Mouse (Mus musculus) embryonic facial prominence, embryonic 11.5 days (tissue): ENCODE data around the gene Cdcp2. TPM values are rescaled to one million over a fixed set of nuclear protein-coding genes. Genes with fewer than 3 reads are reported as not detected.
A peak's percentile ranks its signal among the peaks of the same experiment; 100 is the strongest.

Experiments
- ATAC-seq: fragments of 200-750 bp; cut with Nextera tagmentation; replicated peaks from 2 replicates; pipeline ENCODE4 v1.8.0; 2017; ENCODE audit warnings: low read depth; ENCODE audit not compliant: insufficient number of reproducible peaks, low FRiP score, low TSS enrichment
- DNase-seq: peaks from one replicate; pipeline ENCODE4 v3.0.0-alpha.2; 2015; ENCODE audit warnings: low spot score
- H3K27ac ChIP-seq: fragments of 300-500 bp; sonication (generic); replicated peaks from 2 replicates; pipeline ENCODE4 v1.5.1; 2014; ENCODE audit warnings: mild to moderate bottlenecking, low read depth, low read length, control low read depth
- H3K27me3 ChIP-seq: fragments of 300-500 bp; sonication (generic); 2 replicates; pipeline ENCODE4 v1.6.1; 2014; ENCODE audit warnings: mild to moderate bottlenecking, low read length, moderate library complexity, mixed read lengths; ENCODE audit not compliant: control insufficient read depth, insufficient read depth
- H3K36me3 ChIP-seq: fragments of 300-500 bp; sonication (generic); replicated peaks from 2 replicates; pipeline ENCODE4 v1.6.1; 2014; ENCODE audit warnings: low read depth, mild to moderate bottlenecking, low read length, moderate library complexity, mixed read lengths; ENCODE audit not compliant: control insufficient read depth, insufficient read depth
- H3K4me1 ChIP-seq: fragments of 300-500 bp; sonication (generic); 2 replicates; pipeline ENCODE4 v1.6.1; 2014; ENCODE audit warnings: low read length, mixed read lengths; ENCODE audit not compliant: control insufficient read depth, insufficient read depth
- H3K4me2 ChIP-seq: fragments of 300-500 bp; sonication (generic); 2 replicates; pipeline ENCODE4 v1.6.1; 2014; ENCODE audit warnings: low read depth, mild to moderate bottlenecking, control low read depth, low read length, moderate library complexity
- H3K4me3 ChIP-seq: fragments of 300-500 bp; sonication (generic); 2 replicates; pipeline ENCODE4 v1.5.1; 2014; ENCODE audit warnings: low read depth, low read length, control low read depth
- H3K9ac ChIP-seq: fragments of 300-500 bp; sonication (generic); replicated peaks from 2 replicates; pipeline ENCODE4 v1.6.1; 2014; ENCODE audit warnings: mild to moderate bottlenecking, control low read depth, low read length
- H3K9me3 ChIP-seq: fragments of 300-500 bp; sonication (generic); replicated peaks from 2 replicates; pipeline ENCODE4 v1.6.1; 2016; ENCODE audit warnings: mild to moderate bottlenecking, low read length, inconsistent platforms, mixed read lengths; ENCODE audit not compliant: control insufficient read depth
- WGBS: fragments of 180-500 bp; shearing (Covaris S2); extraction: QIAGEN DNeasy Blood & Tissue Kit; methylation state at CpG from one replicate; pipeline ENCODE4 v1.1.7; 2014; 5-methylcytosine and 5-hydroxymethylcytosine counted together
- polyA plus RNA-seq: library from polyadenylated mRNA; unstranded; fragments of >200 nt; fragmentation: Nextera tagmentation; extraction: Ambion mirVana; gene quantifications from 2 replicates; pipeline ENCODE4 v1.2.1, GENCODE M21; 2014

Gene Cdcp2
- polyA plus RNA-seq, 1 experiment from 2014 or later: not detected

DNA sequence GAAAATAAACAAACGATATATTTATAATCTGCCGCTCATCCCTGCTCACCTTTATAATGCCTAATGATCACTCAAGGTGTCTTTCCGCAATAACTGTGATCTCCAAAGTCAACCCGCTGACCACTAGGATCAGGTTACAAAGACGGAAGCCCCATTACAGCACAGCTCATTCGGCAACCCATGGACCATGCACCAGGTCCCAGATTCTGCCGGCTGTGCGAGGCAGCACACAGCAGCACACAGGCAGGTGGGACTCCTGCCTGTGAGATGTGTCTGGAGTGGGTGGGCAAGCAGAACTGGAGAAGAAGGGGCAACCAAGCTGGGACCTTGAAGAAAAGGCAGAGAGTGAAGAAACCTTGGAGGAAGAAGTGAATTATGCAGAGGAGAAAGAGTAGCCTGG, 17.6 kb downstream of the Cdcp2 start:
- Histone ChIP-seq H3K9me3 (no peaks in the 10 kb centered on the region), H3K4me3 (no peak overlapping the region), H3K27me3 (no peaks in the 10 kb centered on the region), H3K9ac (no peak overlapping the region), H3K27ac (no peak overlapping the region), H3K4me2 (no peak overlapping the region), H3K4me1 (no peaks in the 10 kb centered on the region; the same call in 1 of the 2 replicates), H3K36me3 (no peaks in the 10 kb centered on the region)
- ATAC-seq (no peak), DNase-seq (no peak)
- 46% methylated on average over 8 of the region's 8 CpGs for WGBS

DNA sequence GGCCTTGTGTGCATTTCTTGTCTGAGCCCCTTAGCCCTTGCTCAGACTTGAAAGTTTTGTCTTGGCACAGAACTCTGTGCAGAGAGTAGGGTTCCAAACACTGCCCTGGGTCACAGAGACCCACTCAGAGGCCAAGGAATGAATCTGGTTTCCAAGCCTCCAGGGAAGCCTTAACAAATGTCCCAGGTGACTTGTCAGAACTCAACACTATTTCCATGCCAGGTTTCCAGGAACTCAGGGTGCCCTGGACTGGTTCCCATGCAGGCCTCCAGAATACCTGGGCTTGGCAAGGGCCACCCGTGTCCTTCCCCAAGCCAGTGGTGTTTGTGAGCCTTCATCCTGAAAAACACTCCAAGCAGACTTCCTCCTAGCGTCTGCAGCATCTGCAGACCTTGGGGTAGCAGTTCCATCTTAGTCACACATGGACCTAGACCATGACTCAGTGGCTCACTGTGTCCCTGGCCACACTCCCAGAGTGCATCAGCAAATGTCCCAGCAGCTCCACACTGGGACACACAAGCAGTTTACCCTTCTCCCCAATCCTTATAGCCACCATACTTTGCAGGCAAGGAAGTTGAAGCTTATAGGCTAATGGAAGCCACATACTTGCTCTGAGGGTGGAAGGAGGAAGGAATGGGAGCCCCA, 21.2 kb downstream of the Cdcp2 start:
- no peak for ATAC-seq
- Histone ChIP-seq H3K4me1 (no peaks in the 10 kb centered on the region; the same call in 1 of the 2 replicates), H3K27me3 (no peaks in the 10 kb centered on the region), H3K9ac (no peak overlapping the region), H3K4me3 (no peak overlapping the region), H3K9me3 (no peaks in the 10 kb centered on the region), H3K4me2 (no peak overlapping the region), H3K27ac (no peak overlapping the region), H3K36me3 (no peaks in the 10 kb centered on the region)
- 86% methylated on average over 2 of the region's 2 CpGs for WGBS
- no peak for DNase-seq

DNA sequence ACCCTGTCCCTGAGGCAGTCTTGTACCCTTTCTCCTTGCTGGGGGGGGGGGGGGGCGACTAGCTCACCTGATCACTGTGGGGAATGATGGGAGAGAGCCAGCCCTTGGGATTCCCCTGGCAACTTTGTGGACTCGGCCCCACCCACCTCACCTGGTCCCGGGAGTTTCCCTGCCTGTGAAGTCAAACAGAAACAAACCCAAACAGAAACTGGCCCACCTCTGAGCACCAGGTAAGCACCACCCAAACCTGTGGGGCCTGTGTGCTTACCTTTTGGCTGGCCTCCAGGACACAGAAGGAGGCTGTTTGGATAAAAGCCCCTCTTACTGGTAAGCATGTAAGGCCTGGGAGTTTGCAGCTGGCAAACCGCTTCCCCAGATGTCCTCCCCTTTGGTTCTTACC, 22.4 kb downstream of the Cdcp2 start:
- Histone ChIP-seq H3K4me3 (no peak overlapping the region), H3K4me1 (no peaks in the 10 kb centered on the region; the same call in 1 of the 2 replicates), H3K27ac (no peak overlapping the region), H3K9ac (no peak overlapping the region), H3K4me2 (no peak overlapping the region), H3K36me3 (no peaks in the 10 kb centered on the region), H3K27me3 (no peaks in the 10 kb centered on the region), H3K9me3 (no peaks in the 10 kb centered on the region)
- 51% methylated on average over 4 of the region's 4 CpGs for WGBS
- ATAC-seq (no peak), DNase-seq (no peak)

DNA sequence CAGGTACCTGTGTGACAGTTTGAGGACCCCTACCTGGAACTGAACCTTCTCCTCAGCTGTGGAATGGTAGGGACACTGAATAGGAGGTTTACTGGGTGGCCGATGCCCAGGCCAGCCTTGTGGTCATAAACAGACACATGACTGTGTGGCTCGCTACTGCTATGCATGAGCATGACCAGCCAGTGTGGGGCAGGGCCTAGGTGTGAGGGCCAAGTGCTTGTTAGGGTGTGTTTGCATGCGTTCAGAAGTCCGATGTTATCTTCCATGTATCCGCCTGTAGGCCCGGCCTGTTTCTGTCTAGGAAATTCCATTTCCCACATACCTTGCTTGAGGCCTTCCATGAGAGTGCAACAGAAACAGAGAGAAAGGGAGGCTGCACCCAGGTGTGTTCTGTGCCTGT, 24.0 kb downstream of the Cdcp2 start:
- H3K4me2 ChIP-seq: no peak overlapping the region
- no peak for ATAC-seq
- H3K9ac ChIP-seq: no peak overlapping the region
- no peak overlapping the region for H3K27ac ChIP-seq
- no peaks in the 10 kb centered on the region for H3K27me3 ChIP-seq
- no peak for DNase-seq
- WGBS: 89% methylated on average over 6 of the region's 6 CpGs
- no peaks in the 10 kb centered on the region for H3K9me3 ChIP-seq
- no peaks in the 10 kb centered on the region for H3K4me1 ChIP-seq
- H3K4me3 ChIP-seq: no peak overlapping the region
- no peaks in the 10 kb centered on the region for H3K36me3 ChIP-seq

DNA sequence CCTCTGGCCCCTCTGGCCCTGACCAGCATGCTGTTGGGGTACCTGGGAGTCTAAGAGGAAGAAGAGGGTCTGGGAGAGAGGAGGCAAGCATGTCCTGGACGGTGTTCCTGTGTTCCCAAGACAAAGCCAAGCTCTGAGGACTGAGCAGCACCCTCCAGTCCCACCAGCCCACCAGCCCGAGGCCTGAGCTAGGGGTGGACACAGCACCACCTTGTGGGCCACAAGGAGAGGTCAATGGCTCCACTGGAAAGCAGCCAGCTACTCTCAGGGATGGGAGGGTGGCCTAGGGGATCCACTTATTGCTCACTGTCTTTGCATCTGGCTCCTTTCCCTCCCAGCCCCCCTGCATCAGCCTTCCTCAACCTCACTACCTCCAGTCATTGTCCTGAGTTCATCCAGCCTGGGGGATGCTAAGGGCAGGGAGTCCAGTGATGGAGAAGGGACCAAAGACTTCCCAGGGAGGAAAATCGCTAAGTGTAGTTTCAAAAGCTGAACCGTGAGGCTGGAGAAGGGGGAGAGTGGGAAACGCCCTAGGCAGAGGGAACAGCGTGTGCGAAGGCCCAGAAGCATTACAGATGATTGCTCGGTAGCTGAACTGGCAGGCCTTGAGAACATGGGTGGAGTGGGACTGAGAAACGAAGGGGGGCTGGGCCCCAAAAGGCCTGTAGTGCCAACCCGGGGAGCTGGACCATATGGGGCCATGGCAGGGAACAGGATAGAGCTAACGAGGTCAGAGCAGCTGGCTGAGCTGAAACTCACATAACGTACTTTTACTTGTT, 24.7 kb downstream of the Cdcp2 start:
- WGBS: 60% methylated on average over 12 of the region's 12 CpGs
- peak overlapping the region; percentile 9 for H3K9ac ChIP-seq

DNA sequence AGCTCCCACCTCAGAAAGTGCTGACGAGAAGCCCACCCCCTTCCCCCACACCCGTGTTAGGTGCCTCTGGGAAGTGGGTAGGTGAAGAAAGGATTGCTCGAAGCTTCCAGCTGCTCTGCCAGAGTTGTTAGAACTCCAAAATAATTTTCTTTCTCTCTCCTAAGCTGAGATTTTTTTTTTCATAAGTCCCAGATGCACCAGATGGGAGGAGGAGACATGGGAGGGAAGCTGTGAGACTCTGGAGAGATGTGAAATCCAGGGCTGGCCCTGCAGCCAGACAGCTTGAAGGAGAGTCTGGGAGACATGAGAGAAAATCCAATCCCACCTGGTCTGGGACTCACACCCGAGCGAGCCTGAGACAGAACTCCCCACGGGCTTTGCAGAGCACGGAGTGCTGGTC, 27.7 kb downstream of the Cdcp2 start:
- H3K4me1 ChIP-seq: no peaks in the 10 kb centered on the region; the same call in 1 of the 2 replicates
- no peak for DNase-seq
- no peak overlapping the region for H3K4me2 ChIP-seq
- H3K4me3 ChIP-seq: no peak overlapping the region
- H3K36me3 ChIP-seq: no peaks in the 10 kb centered on the region
- WGBS: 66% methylated on average over 7 of the region's 7 CpGs
- no peak for ATAC-seq
- no peaks in the 10 kb centered on the region for H3K9me3 ChIP-seq
- no peak overlapping the region for H3K27ac ChIP-seq
- no peak overlapping the region for H3K9ac ChIP-seq
- no peaks in the 10 kb centered on the region for H3K27me3 ChIP-seq

More for the DNA sequence above, 24.7 kb downstream of the Cdcp2 start:
- peak; percentile 74 for DNase-seq
- peak; percentile 76 for ATAC-seq
- H3K36me3 ChIP-seq: no peaks in the 10 kb centered on the region
- no peaks in the 10 kb centered on the region for H3K4me1 ChIP-seq
- H3K4me3 ChIP-seq: no peak overlapping the region
- H3K9me3 ChIP-seq: no peaks in the 10 kb centered on the region
- no peak overlapping the region for H3K4me2 ChIP-seq
- H3K27me3 ChIP-seq: no peaks in the 10 kb centered on the region
- H3K27ac ChIP-seq: no peak overlapping the region

DNA sequence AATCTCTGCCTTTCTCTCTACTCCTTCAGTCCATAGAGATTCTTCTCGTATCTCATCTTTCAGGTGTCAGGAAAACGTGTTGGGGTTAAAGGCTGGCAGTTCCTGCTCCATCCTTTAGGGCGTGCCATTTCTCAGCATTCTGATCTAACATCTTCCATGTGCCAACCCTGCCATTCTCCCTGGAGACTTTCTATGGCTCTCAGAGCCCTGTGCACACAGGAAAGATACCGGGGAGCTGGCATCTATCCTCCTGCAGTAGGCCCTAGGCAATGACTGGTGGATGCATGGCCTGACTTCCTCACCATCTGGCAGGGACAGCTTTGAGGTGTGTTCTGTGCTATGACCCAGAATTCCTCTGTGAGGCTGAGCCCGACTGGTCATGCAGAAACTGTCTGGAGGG, 28.4 kb downstream of the Cdcp2 start:
- no peaks in the 10 kb centered on the region for H3K36me3 ChIP-seq
- H3K9ac ChIP-seq: no peak overlapping the region
- H3K27ac ChIP-seq: no peak overlapping the region
- H3K27me3 ChIP-seq: no peaks in the 10 kb centered on the region
- no peak overlapping the region for H3K4me3 ChIP-seq
- H3K4me1 ChIP-seq: no peaks in the 10 kb centered on the region; the same call in 1 of the 2 replicates
- no peak overlapping the region for H3K4me2 ChIP-seq
- DNase-seq (no peak), ATAC-seq (no peak)
- no peaks in the 10 kb centered on the region for H3K9me3 ChIP-seq
- 55% methylated on average over 5 of the region's 5 CpGs for WGBS

DNA sequence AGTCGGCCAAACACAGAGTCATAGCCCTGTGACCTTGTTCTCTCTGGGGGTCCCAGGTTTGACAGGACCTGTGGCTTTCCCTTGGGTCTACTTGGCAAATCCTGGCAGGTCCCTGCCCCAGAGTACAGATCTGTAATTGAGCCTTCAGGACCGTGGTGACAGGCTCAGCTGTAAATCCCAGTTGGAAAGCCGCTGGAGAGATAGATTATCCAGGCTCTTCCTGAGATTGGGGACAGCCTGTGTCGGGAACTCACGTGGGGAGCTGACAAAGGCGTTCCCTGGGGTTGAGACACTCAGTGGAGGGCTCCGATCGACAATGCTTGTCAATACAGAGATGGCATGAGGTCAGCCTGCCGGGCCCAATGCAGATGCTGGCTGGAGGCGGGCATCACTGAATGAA, 29.7 kb downstream of the Cdcp2 start:
- no peaks in the 10 kb centered on the region for H3K9me3 ChIP-seq
- H3K4me3 ChIP-seq: no peak overlapping the region
- H3K4me2 ChIP-seq: no peak overlapping the region
- no peak overlapping the region for H3K27ac ChIP-seq
- no peak for ATAC-seq
- DNase-seq: no peak
- no peak overlapping the region for H3K9ac ChIP-seq
- no peaks in the 10 kb centered on the region for H3K36me3 ChIP-seq
- peaks cover 3% of the 10 kb centered on the region; the same call in 1 of the 2 replicates for H3K4me1 ChIP-seq
- WGBS: 57% methylated on average over 10 of the region's 10 CpGs
- no peaks in the 10 kb centered on the region for H3K27me3 ChIP-seq
